Mouse (Mus musculus): ENCODE results near the gene Cavin1. TPM values are rescaled to one million over a fixed set of nuclear protein-coding genes. Genes with fewer than 3 reads are reported as not detected.

The Cavin1 gene
- polyA plus RNA-seq, 1 experiment from 2014 or later: 348 TPM

GRCm38 (mm10) chr11:100908112-100908511 is 62.6 kb downstream of the Cavin1 start:
- Histone ChIP-seq H3K27ac (replicated peaks) (no peak overlapping the region), H3K9ac (no peak overlapping the region), H3K27me3 (replicated peaks) (no peaks in the 10 kb centered on the region), H3K36me3 (peaks cover 79% of the 10 kb centered on the region), H3K4me1 (peaks cover 11% of the 10 kb centered on the region), H3K9me3 (no peaks in the 10 kb centered on the region), H3K4me2 (no peak overlapping the region), H3K4me3 (no peak overlapping the region)
- ATAC-seq (ENCODE audit: extremely low read depth, insufficient number of reproducible peaks, low FRiP score, low TSS enrichment): no peak
- 86% methylated on average over 2 of the region's 2 CpGs for WGBS

DNA sequence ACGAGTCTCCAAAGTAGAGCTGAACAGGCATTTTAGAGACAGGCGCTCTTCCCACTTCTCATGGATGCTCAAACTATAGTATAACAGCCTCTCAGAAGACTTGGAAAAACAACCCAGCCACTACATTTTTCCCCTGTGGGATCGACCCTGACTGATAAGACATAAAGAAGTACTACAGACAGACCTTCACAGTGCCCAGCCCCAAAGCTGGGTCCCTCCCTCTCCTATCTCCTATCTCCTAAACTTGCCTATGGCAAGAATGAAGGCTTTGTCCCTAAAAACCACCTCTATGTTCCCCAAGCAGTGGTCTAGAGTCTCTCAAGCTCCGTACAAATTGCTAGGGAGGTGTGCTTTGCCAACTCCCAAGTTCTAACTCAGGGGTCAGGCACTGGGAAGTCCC is 63.8 kb downstream of the Cavin1 start:
- WGBS: 62% methylated on average over 4 of the region's 4 CpGs
- peaks cover 91% of the 10 kb centered on the region for H3K36me3 ChIP-seq

More for the DNA sequence above, 63.8 kb downstream of the Cavin1 start:
- Histone ChIP-seq H3K9ac (no peak overlapping the region), H3K4me1 (no peaks in the 10 kb centered on the region), H3K4me3 (no peak overlapping the region), H3K4me2 (no peak overlapping the region), H3K27ac (replicated peaks) (no peak overlapping the region), H3K9me3 (0 out of 2 replicates have a peak, but pooled peaks cover 4% of the 10 kb centered on the region), H3K27me3 (replicated peaks) (no peaks in the 10 kb centered on the region)
- ATAC-seq (ENCODE audit: extremely low read depth, insufficient number of reproducible peaks, low FRiP score, low TSS enrichment): no peak

Other genes starting within 250 kb of the Cavin1 start
- gene Rab5c, start 232.7 kb downstream of the Cavin1 start, polyA plus RNA-seq (2015; fragmentation: Nextera tagmentation; extraction: Ambion mirVana): 13.4 and 13.6 TPM in 2 replicates
- gene Kcnh4, start 210.9 kb downstream of the Cavin1 start, polyA plus RNA-seq (2015; fragmentation: Nextera tagmentation; extraction: Ambion mirVana): not detected in 2 replicates
- gene Hcrt, start 208.0 kb downstream of the Cavin1 start, polyA plus RNA-seq (2015; fragmentation: Nextera tagmentation; extraction: Ambion mirVana): not detected in 2 replicates
- gene Ghdc, start 199.9 kb downstream of the Cavin1 start, polyA plus RNA-seq (2015; fragmentation: Nextera tagmentation; extraction: Ambion mirVana): 6.0 and 7.2 TPM in 2 replicates
- gene Stat5b, start 120.2 kb downstream of the Cavin1 start, polyA plus RNA-seq (2015; fragmentation: Nextera tagmentation; extraction: Ambion mirVana): 24.3 and 27.0 TPM in 2 replicates
- 5.2 and 5.9 TPM in 2 replicates for gene Stat5a, start 111.5 kb downstream of the Cavin1 start, polyA plus RNA-seq (2015; fragmentation: Nextera tagmentation; extraction: Ambion mirVana)
- 41.8 and 42.9 TPM in 2 replicates for gene Stat3, start 31.3 kb downstream of the Cavin1 start, polyA plus RNA-seq (2015; fragmentation: Nextera tagmentation; extraction: Ambion mirVana)
- 54.9 and 58.1 TPM in 2 replicates for gene Atp6v0a1, start 38.6 kb upstream of the Cavin1 start, polyA plus RNA-seq (2015; fragmentation: Nextera tagmentation; extraction: Ambion mirVana)
- 13.5 and 13.7 TPM in 2 replicates for gene Naglu, start 99.1 kb upstream of the Cavin1 start, polyA plus RNA-seq (2015; fragmentation: Nextera tagmentation; extraction: Ambion mirVana)
- 0.14 and 0.17 TPM in 2 replicates for gene Hsd17b1, start 107.5 kb upstream of the Cavin1 start, polyA plus RNA-seq (2015; fragmentation: Nextera tagmentation; extraction: Ambion mirVana)
- gene Coasy, start 111.7 kb upstream of the Cavin1 start, polyA plus RNA-seq (2015; fragmentation: Nextera tagmentation; extraction: Ambion mirVana): 26.8 and 28.4 TPM in 2 replicates
- 36.3 and 41.6 TPM in 2 replicates for gene Mlx, start 116.4 kb upstream of the Cavin1 start, polyA plus RNA-seq (2015; fragmentation: Nextera tagmentation; extraction: Ambion mirVana)
- 21.4 and 26.6 TPM in 2 replicates for gene Psmc3ip, start 124.5 kb upstream of the Cavin1 start, polyA plus RNA-seq (2015; fragmentation: Nextera tagmentation; extraction: Ambion mirVana)
- gene Retreg3, start 149.0 kb upstream of the Cavin1 start, polyA plus RNA-seq (2015; fragmentation: Nextera tagmentation; extraction: Ambion mirVana): 12.0 and 14.1 TPM in 2 replicates
- 77.2 and 83.0 TPM in 2 replicates for gene Tubg1, start 149.1 kb upstream of the Cavin1 start, polyA plus RNA-seq (2015; fragmentation: Nextera tagmentation; extraction: Ambion mirVana)
- gene Tubg2, start 185.0 kb upstream of the Cavin1 start, polyA plus RNA-seq (2015; fragmentation: Nextera tagmentation; extraction: Ambion mirVana): 3.1 and 4.3 TPM in 2 replicates
- gene Cntnap1, start 199.6 kb upstream of the Cavin1 start, polyA plus RNA-seq (2015; fragmentation: Nextera tagmentation; extraction: Ambion mirVana): 0.52 and 0.55 TPM in 2 replicates
- 7.6 and 8.5 TPM in 2 replicates for gene Plekhh3, start 200.5 kb upstream of the Cavin1 start, polyA plus RNA-seq (2015; fragmentation: Nextera tagmentation; extraction: Ambion mirVana)
- 0.19 and 0.33 TPM in 2 replicates for gene Ccr10, start 204.6 kb upstream of the Cavin1 start, polyA plus RNA-seq (2015; fragmentation: Nextera tagmentation; extraction: Ambion mirVana)